Mouse (Mus musculus) heart, postnatal 10 days (tissue): ENCODE data around the gene 6430548M08Rik. TPM values are rescaled to one million over a fixed set of nuclear protein-coding genes. Genes with fewer than 3 reads are reported as not detected.

ENCODE experiments used
- DNase-seq, 2 experiments: peaks; one replicate each; pipeline ENCODE4 v3.0.0; 2021
- intact Hi-C: fragments of 180-260 bp; cut with DNase I; formaldehyde crosslinking; loops from one replicate; pipeline ENCODE4 v1.15.1; 2025
- total RNA-seq, 2 experiments: library from RNA; stranded (reverse); gene quantifications; 2 replicates each; pipeline ENCODE4 v1.2.3; 2021

The 6430548M08Rik gene
- total RNA-seq, 2 experiments from 2014 or later, result 18.7 to 20.1 TPM

DNA sequence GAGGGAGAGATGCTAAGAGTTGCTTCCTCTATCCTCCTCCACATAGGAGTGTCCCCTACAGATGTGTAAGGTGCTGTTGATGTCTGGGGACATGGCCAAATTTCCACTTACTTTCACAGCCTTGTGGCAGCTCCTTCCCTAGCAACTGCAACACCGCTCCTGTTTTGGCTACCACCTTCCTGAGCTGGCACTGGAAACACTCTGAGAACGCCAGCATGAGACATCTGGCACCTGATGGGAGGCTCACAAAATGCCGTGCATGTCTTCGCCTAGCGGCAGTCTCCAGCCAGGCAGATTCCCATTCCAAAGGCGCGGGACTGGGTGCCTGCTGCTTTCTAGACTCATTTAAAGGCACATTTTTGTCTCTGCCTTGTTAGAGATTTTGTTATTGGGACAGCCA, 22.7 kb downstream of the 6430548M08Rik start:
- DNase-seq, result peak; percentile 80 to 81

DNA sequence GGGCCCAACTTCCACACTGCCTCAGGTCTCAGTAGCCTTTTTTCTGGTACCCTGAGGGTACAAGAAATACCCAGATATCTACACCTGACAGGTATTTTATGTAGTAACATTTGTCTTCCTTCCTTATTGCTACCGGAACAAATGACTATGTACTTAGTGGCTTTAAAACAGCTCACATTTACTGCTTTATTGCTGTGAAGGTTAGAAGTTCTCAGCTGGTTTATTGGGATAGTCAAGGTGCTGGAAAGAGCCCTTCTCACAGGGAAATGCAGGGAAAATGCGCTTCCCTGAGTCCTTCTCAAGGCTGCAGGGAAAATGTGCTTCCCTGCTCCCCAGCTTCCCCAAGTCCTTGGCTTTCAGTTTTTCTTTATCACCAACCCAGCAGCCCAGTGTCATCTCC, 25.0 kb downstream of the 6430548M08Rik start:
- no peak for DNase-seq
- intact Hi-C loops, result no loop called here

More for the DNA sequence above, 22.7 kb downstream of the 6430548M08Rik start:
- intact Hi-C loops, result no loop called here

DNA sequence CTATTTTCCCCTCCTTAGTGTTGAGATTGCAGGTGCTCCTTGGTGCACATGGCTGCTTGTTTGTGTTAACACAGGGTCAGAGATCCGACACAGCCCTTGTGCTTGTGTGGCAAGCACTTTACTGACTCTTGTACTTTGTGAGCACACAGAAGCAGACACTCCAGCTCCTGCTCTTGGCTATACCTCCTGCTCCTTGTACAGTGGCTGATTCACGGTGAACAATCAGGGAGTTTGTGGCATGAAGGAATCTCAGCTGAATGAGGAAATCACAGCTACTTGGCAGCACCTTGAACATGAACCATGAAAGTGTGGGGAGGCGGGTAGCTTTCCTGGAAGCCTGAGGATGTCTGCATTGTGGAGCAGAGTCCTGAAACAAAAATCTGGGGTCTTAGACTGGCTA, 26.8 kb downstream of the 6430548M08Rik start:
- no peak for DNase-seq
- intact Hi-C loops, result no loop called here

DNA sequence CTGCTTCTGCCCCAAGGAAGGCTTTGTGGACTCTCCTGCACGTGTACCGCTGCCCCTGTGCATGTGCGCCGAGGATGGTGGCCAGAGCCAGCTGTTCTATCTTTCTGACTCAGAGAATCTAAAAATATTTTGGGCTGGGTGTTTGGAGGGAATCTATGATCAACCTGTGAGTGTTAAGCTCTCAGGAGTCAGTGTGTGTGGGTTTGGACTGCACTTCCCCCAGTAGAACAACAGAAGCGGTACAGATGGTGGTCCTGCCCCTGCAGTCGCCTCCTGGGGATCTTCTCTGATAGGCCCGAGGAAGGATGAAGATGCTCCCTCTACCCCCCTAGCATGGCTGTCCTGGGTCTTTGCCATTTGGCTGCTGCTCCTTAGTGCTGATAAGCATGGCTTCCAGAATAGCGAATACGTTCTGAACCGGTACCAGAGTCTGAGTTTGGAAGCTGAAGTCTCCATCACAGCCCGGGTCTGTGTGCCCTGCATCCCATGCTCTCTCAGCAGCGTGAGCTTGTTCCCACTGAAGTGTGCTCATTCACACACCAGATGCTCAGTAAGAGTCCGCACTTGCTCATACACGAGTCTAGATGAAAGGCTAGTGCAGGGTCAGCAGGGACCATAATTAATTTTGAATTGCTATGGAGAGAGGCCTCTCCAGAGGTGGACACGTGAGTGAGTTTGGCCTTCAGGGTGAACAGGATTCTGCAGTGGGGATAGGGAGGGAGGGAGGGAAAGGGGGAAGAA, 30.1 kb downstream of the 6430548M08Rik start:
- DNase-seq, result peak; percentile 41 to 46
- intact Hi-C loops, result no loop called here

DNA sequence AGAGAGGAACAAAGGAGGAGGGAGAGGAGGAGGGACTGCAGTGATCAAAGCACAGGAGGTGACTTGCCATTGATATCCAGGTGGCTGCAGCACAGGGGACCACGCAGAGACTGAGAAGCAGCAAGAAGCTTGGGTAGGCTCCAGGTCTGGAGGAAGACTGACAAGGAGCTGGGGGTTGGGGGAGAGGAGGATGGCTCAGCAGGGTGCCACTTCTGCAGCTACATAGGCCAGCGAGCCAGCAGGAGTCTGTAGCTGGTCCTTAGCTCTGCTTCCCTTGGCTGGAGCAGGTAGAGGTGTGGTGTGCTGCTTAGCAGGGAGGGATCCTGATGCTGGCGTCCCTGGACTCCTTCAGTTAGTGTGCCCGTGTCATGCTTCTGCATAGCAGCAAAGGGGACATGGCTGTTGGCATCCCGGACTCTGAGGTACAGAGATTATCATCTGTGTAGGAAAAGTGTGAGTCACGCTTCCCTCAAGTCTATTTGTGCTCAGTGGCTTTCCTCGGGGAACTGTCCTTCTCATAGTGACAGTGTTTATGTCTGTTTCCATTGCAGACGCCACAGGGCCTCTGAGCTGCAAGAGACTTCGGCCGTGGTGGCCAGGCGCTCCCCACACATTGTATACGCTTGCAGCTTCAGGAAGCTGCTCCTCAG, 30.8 kb downstream of the 6430548M08Rik start:
- intact Hi-C loops, result no loop called here

DNA sequence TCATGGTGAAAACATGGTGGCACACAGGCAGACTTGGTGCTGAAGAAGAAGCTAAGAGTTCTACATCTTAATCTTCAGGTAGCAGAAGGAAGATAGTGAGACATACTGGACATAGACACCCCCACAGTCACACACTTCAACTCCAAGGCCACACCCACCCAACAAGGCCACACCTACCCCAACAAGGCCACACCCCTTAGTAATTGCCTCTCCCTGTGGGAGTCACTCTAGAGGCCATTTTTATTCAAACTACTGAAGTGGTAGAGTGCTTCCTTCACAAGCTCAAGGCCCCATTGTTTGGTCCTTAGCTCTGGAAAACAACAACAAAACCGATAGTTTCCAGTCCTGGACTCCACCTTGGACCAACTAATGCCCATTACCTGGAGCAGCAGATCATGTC, 32.1 kb downstream of the 6430548M08Rik start:
- no peak for DNase-seq
- intact Hi-C loops, result no loop called here

More for the DNA sequence above, 30.8 kb downstream of the 6430548M08Rik start:
- no peak for DNase-seq

DNA sequence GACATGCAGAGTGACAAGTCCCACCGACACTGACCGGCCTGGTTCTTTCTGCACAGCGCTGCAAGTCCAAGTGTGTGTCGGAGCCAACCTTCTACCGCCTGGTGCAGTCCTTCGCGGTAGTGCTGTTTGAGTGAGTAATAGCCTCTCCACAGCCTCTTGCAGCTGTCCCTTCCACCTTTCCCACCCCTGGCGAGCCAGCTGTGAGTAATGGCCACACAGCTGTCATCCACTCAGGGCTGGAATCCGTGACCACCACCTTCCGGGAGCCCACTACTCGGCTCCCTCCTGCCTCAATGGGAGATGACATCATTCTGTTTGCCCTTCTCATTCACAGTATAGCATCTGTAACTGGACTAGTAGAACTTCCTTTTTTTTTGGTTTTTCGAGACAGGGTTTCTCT, 36.1 kb downstream of the 6430548M08Rik start:
- intact Hi-C loops, result no loop called here
- no peak for DNase-seq

DNA sequence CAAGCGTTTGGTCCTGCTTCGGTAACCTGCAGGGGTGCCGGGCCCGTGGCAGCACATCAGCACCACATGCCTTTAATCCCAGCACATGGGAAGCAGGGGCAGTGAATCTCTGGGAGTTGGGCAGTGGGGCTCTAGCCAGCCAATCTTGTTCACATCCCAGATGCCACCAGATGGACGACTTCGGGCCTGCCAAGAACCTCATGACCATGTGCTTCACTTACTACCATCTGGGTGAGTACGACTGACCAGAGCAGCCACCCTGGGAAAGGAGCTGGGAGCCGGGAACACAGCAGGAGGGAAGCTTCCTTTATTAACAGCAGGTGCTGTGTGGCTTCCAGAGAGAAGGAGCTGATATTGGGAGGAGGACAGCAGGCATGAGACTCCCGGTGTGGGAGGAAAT, 37.2 kb downstream of the 6430548M08Rik start:
- intact Hi-C loops, result no loop called here
- DNase-seq, result no peak

DNA sequence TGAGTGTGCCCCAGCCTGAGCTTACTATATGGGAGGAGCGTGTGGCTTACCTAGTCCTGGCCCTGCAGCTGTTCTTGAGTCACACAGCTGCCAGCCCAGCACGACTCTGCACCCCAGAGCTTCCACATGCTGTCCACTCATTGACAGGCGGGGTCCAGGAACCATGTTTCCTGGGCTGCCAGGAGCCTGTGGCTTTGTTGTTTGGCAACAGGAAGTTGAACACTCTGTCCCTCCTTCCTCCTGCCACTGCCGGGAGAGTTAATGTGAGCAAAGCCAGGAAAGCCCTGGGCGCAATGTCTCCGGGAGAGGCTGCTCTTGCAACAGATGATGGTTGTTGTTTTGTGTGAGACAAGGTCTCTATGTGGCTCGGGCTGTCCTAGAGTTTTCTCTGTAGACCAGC, 38.7 kb downstream of the 6430548M08Rik start:
- intact Hi-C loops, result no loop called here
- DNase-seq, result no peak

DNA sequence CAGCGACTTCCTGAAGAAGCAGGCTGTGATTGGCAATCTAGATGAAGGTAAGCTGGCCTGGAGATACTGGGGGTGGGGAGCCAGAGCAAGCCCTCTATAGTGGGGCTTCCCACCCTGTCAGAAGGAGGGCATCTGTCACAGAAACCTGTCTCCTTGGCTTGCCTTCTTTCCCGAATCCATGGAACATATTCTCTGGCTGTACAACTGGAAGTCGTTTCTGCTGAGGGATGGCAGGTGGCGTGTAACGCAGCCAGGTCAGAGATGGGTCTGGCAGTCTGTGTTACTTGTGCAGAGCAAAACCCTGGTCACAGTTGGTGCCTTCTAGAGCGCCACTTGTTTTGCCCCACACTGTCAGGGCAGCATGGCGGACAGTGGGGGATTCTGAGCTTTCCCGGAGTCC, 46.4 kb downstream of the 6430548M08Rik start:
- intact Hi-C loops, result no loop called here
- DNase-seq, result no peak

DNA sequence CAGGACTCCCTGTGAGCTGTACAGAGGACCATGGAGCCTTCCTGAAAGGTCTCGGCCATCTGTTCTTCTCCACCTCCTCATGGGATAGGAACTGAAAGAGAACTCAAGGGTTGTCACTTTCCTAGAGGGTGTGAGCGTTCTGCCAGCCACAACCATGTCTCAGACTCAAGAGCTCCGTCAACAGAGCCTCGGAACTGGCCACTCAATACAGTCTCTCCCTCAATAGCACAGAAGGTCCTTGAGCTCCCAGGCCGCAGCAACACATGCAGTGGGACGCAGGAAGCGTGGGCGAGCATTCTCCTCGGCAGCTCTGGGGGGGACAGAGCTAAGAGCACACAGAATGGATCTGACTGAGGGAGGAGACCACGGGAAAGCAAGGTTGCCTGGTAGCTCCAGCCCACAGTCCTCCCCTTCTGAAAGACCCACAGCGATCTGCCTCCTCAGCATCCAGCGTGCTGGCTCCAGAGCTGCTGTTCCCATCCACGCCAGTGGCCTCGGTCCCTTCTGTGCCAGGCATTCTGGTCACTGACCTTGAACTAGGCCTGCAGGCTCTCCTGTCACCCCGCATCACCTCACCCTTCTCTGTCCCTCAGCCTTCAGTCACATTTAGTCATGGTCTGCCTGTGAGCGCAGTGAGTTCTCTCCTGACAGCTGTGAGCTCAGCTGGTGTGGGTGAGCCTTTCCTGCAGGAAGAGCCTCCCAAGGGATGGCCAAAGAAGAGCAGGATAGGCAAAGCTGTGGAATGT, 47.9 kb downstream of the 6430548M08Rik start:
- intact Hi-C loops, result no loop called here
- no peak for DNase-seq

DNA sequence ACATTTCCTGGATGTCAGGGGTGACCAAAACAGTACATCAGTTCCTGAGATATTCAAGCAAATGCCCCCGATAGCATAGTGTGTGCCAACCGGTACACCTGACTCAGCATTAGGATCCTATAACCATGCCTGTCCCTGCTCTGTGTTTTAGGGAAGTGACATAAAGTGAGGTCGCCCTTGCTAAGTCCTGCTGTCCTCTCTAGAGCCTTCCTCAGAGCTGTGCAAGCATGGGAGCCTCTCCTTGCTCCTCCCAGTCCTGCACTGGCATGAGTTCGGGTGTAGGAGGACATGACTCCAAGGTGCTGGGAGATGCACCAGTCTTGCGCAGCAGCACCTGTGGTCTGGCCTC, 48.4 kb downstream of the 6430548M08Rik start:
- intact Hi-C loops, result no loop called here
- no peak for DNase-seq

DNA sequence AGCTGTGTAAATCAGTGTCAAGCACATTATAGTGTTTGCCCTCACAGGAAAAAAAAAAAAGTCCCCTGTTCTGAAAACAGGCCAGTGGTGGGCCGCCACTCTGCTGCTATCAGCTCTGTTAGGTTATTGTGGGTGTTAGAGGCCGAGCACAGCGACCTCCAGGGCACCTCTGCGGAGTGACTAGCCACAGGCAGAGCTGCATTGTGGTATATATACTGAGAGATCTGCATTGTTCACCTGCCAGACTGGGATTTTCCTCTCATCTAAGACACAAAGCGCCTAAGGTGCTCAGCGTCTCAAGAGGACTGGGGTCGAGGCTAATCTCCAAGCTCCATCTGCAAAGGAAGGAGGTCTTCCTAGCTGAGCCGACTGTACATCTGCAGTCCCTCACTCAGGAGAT, 49.4 kb downstream of the 6430548M08Rik start:
- intact Hi-C loops, result no loop called here
- no peak for DNase-seq

DNA sequence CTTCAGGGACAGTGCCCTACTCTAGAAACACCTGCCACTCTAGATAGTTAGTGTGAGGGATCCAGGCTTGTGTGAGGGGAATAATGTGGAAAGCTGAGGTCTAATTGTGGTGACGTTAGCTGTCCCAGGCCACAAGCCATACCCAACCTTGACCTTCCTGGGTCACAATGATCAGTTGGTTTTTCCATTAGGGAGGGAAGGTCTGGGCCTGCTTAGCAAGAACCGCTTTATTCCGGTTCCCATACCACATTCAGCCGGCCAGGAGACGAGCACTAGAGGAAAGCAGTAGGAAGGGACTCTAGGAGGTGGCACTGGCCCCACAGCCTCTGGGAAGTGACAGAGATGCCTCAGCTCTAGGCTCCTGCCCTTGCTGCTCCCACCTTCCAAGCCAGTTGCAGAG, 50.1 kb downstream of the 6430548M08Rik start:
- DNase-seq, result no peak
- intact Hi-C loops, result no loop called here

DNA sequence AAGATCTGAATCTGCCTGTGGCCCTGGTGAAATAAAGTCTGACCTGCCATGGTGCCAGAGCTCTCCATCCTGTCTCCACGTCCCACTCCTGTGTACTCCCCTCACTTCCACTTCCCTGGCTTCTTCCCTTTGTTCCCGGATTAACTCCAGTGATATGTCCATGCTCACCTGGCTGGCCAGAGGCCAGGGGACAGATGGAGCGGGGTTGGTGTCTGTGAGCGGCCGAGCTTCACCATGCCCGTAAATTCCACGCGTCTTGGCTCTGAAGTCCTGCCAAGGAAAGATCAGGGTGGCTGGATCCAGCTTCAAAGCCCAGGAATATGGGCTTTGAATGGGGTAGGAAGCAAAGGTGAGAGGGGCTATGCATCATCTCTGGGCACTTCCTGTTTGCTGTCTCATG, 53.2 kb downstream of the 6430548M08Rik start:
- DNase-seq, result no peak
- intact Hi-C loops, result no loop called here

DNA sequence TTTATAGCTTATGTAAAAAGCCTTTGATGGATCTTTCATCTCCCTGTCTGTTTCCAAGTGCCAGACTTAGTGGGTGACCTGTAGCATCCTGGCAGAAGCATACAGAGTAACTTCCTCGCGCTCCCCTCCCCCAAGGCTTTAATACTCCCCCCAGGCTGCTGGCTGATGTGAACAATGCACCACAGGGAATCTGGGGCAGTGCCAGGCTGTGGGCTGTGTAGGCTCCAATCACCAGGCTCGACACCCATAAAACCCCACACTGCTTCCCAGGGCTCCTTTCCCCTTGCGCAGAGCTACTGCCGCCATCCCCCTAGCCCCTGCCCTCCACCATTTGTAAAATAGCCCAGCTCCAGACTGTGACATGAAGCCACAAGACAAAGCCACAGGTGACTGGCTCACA, 53.9 kb downstream of the 6430548M08Rik start:
- DNase-seq, result no peak
- intact Hi-C loops, result no loop called here

DNA sequence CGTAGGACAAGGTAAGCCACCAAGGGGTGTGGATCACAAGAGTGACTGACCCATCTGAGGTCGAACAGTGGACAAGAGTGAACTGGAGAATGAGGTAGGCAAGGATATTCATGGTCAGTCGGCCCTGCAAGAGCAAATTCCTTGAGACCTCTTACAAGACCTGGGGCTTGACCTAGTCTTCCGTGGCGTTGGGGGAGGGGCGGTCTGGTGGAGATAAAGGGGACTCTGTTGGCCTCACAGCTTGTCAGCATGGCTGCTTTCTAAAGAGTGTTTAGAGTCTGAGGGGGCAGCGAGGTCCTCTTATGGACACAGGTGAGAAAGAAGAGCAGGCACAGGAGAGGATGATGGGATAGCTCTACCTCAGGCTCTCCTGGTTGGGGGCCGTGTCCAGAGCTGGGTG, 55.2 kb downstream of the 6430548M08Rik start:
- no peak for DNase-seq
- intact Hi-C loops, result no loop called here

DNA sequence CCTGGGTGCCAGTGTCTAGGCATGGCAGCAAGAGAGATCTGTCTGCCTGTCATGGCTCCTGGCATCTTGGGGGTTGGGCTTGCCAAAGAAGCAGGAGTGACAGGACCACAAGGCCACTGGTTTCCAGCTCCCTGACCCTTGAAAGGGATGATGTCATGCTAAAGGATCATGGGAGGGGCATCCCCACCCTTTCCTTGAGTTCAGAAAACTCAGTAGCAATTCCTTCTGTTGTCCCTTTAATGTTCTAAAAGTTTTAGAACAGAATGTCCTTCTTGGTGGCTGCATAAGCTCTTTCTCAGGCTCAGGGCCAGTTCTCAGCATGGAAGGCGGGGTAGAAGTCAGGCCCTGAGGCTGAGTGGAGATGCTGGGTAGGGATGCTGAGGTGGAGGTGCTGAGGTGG, 59.2 kb downstream of the 6430548M08Rik start:
- DNase-seq, result no peak
- intact Hi-C loops, result loop anchor here (10.0 kb wide), 1 partner anchor 402 kb away; no protein-coding TSS in a partner anchor

DNA sequence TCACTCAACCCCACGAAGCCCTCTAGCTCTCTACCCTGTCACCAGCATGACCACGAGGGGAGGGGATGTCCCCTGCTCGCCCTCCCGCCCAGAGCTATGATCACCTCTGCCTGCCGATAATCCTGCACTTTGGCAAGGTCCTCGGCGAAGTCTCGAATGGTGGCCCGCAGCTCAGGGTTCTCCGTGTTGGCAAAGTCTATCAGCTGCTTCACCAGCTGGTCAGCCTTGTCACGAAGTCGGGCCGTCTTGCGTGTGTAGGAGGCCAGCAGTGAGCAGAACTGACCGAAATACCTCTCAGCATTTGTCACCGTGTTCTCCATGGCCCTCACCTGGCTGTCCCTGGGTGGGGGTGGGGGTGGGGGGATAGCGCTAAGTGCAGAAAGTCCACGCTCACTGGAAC, 60.7 kb downstream of the 6430548M08Rik start:
- DNase-seq, result no peak
- intact Hi-C loops, result loop anchor here (5.0 to 10.0 kb wide), 3 partner anchors 43 to 433 kb away; no protein-coding TSS in a partner anchor

DNA sequence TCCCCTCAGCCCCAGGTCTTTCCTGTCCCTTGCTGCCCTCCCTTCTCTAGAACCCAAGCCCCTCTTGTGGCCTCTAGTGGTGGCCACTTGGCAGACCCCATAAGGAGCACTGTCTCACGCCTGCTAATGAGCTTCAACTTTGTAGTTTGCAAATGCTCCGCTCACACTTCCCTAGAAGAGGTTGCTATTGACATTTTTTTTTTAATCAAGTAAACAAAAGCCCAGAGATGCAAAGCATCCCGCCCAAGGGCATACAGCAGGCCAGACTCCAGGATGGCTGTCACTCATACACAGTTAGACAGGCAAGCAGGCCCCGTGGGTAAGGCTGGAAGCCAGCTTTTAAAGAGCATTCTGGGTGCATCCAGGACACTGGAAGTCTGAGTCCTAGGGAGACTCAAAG, 62.7 kb downstream of the 6430548M08Rik start:
- intact Hi-C loops, result loop anchor here (5.0 to 10.0 kb wide), 3 partner anchors 41 to 431 kb away; no protein-coding TSS in a partner anchor
- no peak for DNase-seq

DNA sequence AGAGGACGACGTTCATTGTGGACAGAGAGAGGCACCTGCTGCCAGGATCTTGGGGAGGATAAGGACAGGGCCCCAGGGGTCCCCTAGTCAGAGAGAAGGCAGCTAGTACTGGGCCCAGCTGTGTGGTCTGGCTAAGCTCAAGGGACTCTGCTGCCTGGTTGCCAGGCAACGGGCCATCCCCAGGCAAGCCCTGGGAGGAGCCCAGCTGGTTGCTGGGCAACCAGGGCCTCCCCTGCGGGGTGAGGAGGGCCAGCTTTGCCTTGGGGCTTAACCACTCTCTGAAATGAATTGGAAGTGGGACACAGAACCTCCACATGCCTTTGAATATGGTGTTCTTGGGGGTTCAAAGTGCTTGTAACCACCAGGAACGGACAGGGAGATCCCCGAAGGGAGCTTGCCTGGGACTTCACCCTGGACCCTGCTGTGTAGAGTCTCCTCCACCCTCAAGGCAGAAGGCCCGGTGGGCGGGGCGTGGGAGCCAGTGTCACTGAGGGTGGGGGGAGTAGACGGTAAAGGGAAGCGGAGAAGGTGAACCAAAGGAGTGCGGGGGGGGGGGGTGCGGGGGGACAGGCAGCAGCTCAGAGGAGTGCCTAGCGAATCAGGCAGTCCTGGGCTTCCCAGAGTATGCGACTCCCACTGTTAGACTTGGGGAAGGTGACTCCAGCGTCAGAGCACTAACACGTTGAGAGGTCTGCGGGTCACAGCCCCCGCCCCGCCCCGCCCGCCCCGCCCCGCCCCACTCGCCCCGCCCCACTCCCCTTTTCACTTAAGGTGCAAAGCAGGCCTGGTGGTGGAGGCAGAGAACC, 63.6 kb downstream of the 6430548M08Rik start, which contains the start of gene Fam92b:
TSS of gene Fam92b (minus strand) at position 149 of the 806 bp plus-strand sequence.
- DNase-seq, result peak; percentile 72 to 74
- intact Hi-C loops, result loop anchor here (2.0 to 10.0 kb wide), 7 partner anchors 40 to 430 kb away; no protein-coding TSS in a partner anchor
